Mouse (Mus musculus) CD8-positive naive resting alpha-beta T cell, adult 2 months (primary cell): ENCODE measurements around the gene Med13l.
A peak's percentile ranks its signal among the peaks of the same experiment; 100 is the strongest.

Experiments used
- DNase-seq, 2 experiments: peaks; one replicate each; pipeline ENCODE4 v3.0.0; 2022; ENCODE audit warnings: low read depth in 2 of 2, low spot score in 2 of 2

Med13l gene

DNA sequence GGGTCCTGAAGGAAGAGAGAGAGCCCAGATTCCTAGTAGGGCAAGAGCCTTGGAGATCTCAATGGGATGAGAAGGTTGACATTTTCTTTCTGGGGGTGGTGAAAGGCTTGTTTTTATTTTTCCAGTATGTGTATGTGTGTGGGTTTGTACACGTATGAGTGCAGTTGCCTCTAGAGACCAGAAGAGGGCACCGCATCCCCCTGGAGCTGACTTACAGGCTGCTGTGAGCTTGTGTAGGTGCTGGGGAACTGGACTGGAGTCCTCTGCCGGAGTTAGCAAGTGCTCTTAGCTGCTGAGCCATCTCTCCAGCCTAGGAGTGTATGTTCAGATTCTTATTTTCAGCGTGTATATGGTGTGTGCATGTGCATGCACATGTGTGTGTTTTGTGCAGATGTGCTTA lies 5.2 kb upstream of the Med13l start:
- no peak for DNase-seq

DNA sequence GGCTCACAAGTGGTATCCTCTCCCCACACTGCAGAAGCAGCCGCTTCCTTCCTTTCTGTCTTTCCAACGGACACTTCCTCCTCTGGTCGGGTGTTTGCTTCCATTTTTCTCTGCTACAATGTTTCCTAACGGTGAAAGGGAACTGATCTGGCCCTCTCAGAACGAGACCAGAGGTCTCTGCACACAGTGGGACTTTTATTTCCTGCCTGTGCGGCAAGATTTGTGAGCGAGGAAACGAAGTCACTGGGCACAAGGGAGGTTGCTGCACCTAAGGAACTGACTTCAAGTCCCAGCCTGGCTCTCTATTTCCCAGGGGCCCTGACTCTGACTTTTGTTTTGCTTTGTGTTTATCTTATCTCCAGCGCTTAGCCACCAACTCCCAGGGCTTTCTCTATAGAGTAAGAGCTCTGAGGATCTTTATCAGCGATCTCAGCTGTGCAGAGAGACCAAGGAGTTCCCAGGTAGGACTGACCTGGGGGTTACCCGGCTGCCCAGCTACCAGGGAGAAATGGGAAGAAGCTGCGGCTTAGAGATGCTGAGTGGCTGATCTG lies 4.0 kb upstream of the Med13l start:
- DNase-seq = no peak

DNA sequence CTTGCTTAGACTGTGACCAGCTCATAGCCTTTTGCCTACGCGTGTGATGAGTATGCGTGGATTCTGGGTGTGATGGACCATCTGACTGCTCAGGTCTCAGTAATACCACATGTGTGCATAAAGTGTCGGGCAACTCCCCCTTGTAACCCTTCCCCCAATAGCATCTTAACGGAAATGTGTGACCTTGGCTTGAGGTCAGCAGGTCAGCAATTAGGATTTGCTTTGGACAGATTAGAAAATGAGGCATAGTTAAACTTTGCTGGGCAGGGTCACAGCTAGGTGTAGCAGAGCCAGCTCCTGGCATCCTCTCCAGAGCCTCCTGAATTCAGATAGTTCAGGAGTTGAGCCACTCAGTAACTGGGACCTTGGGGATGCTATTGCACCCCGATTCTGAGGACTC lies 1.6 kb upstream of the Med13l start:
- no peak for DNase-seq

DNA sequence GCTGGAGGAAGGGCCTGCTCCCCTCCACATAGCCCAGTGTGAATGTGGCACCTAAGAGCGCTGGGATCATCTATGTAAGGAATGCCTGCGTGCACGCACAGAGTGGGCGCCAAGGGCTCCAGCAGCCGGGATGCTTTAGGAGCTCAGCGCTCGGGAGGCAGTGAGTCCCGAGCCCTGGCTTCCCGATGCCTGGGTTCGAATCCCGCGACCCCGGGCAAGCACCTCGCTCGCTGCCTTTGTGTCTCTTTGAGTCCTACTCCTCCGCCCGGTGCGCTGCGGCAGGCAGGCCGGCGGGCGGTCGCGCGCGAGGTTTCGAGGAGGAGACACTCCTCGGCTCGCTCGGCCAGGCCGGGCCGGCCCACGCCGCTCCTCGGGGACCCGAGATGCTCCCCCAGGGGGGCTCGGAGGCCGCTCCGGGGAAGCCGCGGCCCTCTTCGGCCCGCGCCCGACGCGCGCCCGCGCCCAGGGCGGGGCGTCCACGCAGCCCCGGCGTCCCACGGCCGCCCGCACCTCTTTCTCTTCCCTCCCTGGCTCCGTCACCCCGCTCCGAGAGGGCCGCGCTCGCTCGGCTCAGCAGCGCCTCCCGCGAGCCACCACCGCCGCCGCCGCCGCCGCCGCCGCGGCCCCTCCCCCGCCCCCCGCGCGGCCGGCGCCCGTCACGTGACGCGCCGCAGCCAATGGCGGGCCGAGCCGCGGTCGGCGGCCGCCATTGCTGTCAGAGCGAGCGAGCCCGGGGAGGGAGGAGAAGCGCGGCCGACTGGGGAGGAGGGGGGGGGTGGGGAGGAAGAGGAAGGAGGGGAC lies 695 bp upstream of the Med13l start:
- peak; percentile 62 to 72 for DNase-seq

DNA sequence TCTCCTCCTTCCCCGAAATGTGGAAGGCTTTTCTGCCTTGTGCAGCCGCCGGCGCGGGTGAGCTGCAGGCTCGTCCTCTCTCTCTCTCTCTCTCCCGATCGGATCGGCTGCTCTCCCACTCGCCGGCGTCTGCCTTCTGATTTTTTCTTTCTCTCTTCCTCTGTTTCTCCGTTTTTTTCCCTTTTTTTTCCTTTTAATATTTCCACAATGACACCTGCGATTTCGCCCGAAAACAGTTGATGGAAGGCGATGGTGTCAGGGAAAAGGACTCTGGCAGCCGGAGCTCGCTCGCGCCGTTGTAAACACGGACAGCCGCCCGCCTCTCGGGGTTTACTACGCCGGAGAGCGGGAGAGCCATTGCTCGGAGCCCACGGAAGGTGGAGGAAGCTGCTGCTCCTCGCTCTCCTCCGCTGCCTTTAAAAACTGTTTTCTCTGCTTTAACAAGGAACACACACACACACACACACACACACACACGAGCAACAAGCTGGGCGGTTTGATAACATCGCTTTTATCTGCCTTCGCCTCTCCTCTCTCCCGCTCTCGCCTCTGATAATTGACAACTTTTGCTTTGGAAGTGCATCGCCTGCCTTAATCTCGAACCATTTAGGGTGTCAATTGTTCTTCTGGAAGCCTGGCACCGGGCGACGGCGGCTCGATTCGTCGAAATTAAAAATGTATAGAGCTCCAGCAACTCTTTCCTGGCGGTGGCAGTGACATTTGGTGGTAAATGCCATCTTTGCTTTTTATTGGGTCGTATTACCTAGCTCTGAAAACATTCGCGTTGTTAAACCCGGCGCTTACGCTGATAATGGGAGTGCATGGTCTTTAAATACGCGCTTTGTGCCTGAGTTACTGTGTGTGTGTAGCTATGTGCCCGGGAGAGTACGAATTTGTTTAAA lies 858 bp downstream of the Med13l start:
- DNase-seq = peak; percentile 19 to 42

DNA sequence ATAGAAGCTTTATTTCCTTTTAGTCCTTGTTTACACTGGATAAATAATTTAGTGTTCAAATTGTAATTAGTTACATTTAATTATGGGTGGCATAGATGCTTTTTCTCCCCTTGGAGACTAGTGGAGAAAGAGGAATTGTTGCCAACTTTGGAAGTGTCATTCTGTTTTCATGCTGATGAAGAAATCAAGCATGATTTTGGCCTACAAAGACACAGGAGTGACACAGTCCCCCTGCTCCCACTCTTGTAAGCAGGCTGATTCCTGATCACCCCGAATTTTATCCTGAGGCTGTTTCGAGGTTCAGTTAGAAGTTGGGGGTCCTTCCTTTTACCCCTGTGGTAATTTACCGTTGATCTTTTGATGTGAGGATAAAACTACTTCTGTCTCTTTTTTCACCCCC lies 1.7 kb downstream of the Med13l start:
- no peak for DNase-seq

DNA sequence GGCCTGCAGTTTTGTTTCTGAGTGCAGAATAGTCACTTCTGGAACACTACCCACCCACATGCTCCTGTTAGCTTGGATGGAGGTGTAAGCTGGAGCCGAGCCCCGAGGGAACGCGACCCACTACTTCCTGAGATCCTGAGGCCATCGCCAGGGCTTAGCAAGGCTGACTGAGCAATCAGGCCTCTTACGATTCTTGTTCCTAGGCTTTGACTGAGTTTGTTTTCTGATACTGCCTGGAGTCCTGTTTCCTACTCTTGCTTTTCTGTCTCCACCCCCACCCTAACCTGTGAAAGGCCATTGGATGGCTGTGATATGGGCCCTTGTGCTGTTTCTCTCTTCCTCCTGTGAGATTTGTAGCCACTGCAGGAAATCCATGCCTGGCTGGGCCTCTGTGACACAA lies 3.1 kb downstream of the Med13l start:
- DNase-seq = no peak

DNA sequence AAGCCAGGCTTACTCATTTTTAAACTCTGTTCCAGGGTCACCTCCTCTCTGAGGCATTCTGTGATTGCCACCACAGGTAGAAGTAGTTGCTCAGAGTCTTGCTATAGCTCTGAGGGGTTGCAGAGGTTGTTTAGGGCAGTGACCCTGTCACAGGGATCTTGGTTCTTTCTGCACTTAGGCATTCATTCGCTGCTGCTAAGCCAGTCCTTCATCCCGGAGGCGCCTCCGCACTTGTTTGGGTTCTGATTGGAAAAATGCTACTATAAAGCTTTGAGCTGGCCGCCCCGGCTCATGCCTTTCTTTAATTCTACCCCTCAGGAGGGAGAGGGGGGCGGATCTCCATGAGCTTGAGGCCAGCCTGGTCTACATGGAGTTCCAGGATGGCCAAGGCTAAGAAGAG lies 6.9 kb downstream of the Med13l start:
- no peak for DNase-seq

DNA sequence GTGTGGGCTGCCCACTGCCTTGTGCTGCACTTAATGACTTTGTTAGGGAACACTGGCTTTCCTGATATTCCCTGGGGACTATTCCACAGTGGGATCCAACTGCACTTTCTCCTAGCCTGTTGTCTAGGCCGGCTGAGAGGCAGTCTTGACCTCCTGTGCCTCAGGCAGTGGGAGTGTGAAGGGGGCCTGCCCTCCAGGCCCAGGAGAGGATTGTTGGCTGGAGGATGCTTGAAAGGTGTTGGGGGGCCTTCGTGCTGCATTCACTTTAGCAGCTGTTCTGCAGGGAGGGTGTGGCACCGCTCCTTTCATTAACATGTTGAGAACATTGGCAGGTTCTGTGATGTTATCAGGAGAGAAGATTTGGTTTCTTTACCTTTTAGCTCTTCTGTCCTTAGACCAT lies 8.5 kb downstream of the Med13l start:
- DNase-seq = no peak

DNA sequence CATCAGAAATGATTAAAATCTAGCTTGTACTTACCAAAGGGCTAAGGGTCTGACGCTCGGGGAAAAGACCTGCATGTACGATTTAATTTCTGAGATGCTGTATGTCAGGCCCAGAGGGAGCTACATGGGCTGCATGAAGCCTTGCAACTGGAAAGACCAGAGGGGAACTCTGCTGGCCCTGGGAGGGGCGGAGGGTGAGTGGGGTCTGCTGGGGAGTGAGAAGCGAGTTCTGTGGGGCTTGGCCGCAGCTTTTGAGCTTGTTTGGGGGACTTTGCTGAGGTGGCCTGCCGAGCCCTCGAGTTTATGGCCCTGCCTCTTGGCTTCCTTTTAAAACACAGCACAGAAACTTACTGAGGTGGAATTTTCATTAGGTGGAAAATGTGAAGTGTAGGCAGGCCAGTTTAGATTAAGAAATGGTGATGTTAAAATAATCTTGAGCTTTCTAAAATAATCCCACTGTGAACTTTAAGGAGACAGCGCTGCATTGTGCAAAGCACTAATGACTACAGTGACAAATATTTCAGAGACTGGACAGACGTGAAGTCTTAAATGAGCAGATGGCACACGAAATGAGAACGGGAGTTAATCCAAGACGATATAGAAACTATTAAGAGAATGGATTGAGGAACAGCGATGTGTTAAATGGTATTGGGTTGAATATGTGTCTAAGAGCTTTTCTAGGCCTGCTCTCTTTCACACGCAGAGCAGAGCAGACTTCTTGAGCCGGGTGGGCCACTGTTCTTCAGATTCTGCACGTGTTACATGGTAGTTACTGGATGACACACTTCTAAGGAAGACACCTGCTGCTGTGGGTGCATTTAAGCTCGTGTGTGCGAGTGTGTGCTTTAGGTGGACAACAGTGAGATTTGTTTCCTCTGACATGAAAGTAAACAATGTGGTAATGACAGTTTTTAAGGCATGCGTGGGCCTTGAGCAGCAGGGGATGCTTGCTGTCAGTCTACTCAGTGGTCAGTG lies 9.4 kb downstream of the Med13l start:
- no peak for DNase-seq

DNA sequence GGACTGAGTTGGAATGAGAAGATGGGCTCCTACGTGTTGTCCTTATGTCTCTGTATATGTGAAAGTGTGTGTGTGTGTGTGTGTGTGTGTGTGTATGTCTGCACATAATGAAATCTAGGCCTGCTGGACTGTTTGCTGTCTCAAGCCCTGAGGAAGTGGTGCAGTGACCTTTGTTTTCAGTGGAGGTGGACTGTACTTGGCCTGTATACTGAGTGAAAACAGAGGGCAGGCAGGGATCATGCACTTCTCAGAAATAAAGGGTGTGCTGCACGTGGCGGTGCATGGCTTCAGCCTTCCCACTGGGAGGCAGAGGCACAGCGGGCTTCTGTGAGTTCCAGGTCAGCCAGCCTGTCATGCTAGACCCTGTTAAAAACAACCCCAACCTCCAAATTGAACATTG lies 11.0 kb downstream of the Med13l start:
- DNase-seq = no peak

DNA sequence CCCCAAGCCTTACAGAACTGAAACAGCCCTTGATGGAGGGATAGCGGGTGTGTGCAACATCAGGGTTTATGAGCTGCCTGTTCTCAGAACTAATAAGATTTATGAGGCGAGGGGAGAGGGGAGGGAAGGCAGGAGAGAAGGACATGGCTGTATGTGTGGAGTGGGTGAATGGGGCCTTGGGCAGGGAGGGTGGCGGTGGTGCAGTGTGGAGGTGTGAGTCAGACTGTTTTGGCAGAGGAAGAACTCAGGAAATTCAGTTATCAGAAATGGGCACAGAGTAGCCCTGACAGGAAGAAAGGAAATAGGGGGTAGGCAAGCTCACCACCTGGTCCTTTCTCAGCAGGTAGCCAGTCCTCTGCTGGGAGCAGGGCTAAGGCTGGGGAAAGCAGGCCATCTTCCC lies 13.8 kb downstream of the Med13l start:
- no peak for DNase-seq

DNA sequence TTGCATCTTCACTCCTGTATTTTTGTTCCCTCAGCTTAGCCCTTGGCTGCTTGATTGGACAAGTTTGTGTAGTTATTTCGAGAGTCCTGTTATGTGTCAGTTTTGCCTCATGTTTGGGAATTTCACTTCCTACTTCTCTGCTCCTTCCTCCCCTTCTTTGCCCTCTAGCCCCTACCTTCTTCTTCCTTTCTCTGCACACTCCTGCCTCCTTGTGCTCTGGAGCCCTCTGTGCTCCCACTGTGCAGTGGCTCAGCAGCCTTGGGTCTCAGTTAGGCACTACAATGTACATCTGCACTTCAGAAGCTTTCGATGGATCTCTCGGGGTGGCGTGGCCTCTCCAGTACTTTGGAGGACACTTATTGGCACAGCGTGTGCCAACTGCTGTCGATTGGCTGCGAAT lies 14.5 kb downstream of the Med13l start:
- no peak for DNase-seq

DNA sequence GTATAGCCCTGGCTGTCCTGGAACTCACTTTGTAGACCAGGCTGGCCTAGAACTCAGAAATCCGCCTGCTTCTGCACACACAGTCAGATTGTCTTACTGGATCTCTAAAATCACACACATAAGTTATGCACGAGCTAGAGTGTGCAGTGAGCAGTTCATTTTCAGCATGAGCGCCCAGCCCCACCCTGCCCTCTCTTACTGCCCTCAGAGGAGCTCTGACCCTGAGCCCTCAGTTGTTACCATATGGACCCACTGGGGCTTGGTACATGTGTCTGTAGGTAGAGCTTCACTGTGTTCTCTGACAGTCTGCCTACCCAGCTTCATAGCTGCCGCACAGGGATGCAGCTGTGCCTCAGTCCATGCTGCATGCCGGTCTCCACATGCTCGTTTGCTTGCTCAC lies 15.4 kb downstream of the Med13l start:
- DNase-seq = no peak

DNA sequence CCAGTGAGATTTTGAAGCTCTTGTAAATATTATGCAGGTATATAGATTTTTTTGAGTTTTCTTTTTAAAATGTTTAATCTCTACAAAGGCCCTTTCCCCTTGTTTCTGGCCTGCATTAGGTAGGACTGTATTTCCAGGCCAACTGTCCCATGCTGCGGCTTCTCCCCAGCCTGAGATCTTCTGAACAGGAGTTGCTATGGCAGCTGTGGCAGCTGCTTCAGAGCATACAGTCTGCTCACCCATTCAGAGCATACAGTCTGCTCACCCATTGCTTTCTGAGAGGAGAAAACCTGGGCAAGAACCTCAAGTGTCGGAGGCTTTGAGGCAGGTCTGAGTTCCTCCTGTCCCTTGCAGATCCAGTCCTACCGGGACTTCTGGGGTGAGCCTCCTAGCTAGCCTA lies 16.3 kb downstream of the Med13l start:
- no peak for DNase-seq

DNA sequence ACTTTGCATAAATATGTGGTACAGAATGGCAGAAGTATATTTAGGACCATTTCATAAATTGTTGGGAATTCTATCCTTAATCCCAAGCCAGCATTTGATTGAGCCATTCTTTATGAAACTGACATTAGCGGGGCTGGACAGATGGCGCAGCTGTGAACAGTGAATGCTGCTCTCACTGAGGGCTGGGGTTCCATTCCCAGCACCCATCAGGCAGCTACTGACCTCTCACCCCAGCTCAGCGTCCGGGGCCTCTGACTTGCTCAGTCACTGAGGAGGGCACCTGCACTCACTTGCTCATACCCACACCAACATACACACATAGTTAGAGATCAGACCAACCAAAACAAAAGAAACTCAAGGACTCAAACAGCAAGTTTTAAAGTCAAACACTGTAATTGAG lies 24.9 kb downstream of the Med13l start:
- DNase-seq = no peak

DNA sequence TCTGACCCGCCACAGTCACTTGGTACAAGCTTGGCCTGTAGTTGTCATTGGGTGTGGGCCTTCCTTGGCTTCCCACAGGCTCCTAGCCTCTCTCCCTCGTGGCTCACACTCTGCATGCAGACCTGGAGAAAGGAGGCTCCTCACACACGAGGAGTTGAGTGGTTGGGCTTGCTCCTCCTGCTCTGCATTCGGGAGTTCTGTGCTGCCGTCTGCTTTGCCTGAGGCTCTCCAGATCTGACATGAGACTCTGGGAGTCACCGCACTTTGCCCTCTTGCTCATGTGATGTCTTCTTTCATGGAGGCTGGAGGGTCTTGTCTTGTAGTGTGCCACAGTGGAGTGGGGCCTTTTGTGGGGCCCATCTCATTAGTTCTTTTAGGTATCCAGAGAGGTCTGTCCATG lies 26.1 kb downstream of the Med13l start:
- no peak for DNase-seq

DNA sequence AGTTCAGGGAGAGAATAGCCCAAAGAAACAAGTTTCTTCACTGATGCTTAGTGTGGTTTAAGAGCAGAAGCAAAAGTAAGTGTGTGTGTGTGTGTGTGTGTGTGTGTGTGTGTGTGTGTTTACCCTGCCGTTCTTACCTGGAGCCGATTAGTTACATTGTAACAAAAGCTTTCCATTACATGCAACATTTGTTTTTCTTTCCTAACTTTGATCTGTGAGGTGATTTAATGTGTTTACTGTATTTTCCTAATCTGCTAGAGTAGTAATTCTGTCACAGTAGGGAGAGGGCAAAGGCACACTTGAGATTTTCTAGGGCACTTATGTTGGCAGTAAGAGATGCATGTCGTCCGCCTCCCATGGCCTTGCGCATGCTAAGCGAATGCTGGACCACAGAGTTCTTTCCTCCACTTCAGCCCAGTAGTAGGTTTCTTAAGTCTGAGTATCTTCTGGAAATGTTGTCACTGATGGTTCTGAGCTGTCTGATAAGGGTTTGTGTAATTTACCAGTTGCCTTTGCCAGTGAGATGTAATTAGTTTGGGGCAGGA lies 28.0 kb downstream of the Med13l start:
- no peak for DNase-seq

DNA sequence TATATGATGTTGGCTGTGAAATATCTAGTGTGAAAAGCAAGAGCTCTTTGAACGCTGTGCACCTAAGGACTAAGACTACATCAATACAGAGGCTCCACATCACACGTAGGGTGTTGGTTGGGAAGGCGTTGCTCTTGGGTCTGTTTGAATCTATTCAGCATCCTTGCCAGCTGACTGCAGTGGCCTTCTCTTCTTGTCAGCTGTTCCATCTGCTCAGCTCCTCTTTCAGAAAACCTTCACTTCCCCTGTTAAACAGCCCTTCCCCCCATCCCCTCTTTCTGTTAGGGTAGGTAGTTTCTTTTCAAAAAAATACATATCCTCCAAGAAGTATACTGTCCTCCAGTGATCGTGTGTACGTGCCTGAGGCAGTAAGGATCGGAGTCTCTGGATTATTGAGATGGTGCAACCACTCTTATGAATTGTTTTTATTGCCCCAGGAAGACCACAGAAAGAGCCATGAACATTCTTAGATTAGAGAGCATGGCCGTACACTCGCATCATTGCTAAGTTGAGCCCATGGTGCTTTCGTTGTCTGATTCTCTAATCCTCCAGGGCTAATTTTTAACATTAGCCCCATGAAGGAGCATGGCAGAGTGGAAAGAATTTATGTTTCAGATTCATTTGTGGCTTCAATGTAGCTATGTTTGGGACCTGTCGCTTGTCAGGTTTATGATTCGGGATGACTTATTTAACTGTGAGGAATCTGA lies 28.9 kb downstream of the Med13l start:
- DNase-seq = no peak

DNA sequence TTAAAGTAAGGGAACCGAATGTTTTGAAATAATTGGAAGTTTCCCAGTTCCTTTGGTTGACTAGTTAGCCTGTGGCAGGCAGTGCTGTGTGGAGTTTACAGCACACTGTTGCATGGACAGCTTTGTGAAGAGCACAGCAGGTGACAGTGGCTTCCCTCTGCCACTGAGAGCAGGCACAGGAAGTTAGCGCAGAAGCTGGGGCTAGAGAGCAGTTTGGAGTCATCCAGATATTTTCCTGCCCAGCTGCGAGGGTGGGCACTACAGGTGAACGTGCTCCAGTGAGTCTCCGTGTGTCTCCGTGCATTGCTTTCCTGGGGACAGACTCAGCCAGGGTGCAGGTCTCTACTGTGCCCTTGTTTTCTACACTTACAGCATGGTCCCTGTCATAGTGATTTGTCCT lies 30.4 kb downstream of the Med13l start:
- peak in 1 of 2 experiments; percentile 18 for DNase-seq
